Mouse (Mus musculus) forebrain, postnatal 0 days (tissue): ENCODE results near the gene Csmd2. TPM values are rescaled to one million over a fixed set of nuclear protein-coding genes. Genes with fewer than 3 reads are reported as not detected.

Experiments
- ATAC-seq: fragments of 200-750 bp; cut with Nextera tagmentation; 2 replicates; pipeline ENCODE4 v1.8.0; 2017; ENCODE audit warnings: mild to moderate bottlenecking, moderate library complexity
- DNase-seq: peaks from one replicate; pipeline ENCODE4 v3.0.0-alpha.2; 2015
- H3K27ac ChIP-seq: fragments of 300-500 bp; sonication (generic); 2 replicates; pipeline ENCODE4 v1.5.1; 2014; ENCODE audit warnings: low read depth, mild to moderate bottlenecking, antibody characterized with exemption, low read length, moderate library complexity, mixed read lengths
- H3K27me3 ChIP-seq: fragments of 300-500 bp; sonication (generic); 2 replicates; pipeline ENCODE4 v1.6.1; 2014; ENCODE audit warnings: mild to moderate bottlenecking, low read length, mixed read lengths; ENCODE audit not compliant: insufficient read depth
- H3K36me3 ChIP-seq: fragments of 300-500 bp; sonication (generic); 2 replicates; pipeline ENCODE4 v1.6.1; 2014; ENCODE audit warnings: mild to moderate bottlenecking, moderate library complexity; ENCODE audit not compliant: insufficient read depth
- H3K4me1 ChIP-seq: fragments of 300-500 bp; sonication (generic); 2 replicates; pipeline ENCODE4 v1.6.1; 2014; ENCODE audit warnings: antibody characterized with exemption; ENCODE audit not compliant: insufficient read depth
- H3K4me2 ChIP-seq: fragments of 300-500 bp; sonication (generic); 2 replicates; pipeline ENCODE4 v1.6.1; 2014; ENCODE audit warnings: low read depth, mild to moderate bottlenecking, moderate library complexity
- H3K4me3 ChIP-seq: fragments of 300-500 bp; sonication (generic); 2 replicates; pipeline ENCODE4 v1.5.1; 2014; ENCODE audit warnings: low read depth, low read length, mixed read lengths
- H3K9ac ChIP-seq: fragments of 300-500 bp; sonication (generic); 2 replicates; pipeline ENCODE4 v1.6.1; 2014; ENCODE audit warnings: mild to moderate bottlenecking
- H3K9me3 ChIP-seq: fragments of 300-500 bp; sonication (generic); 2 replicates; pipeline ENCODE4 v1.6.1; 2016; ENCODE audit warnings: low read length
- CTCF ChIP-seq: sonication (generic); IDR thresholded peaks from 2 replicates; pipeline ENCODE4 v1.5.1; 2016; ENCODE audit warnings: antibody characterized with exemption, control low read depth, low read depth
- WGBS: fragments of 180-500 bp; shearing (Covaris S2); extraction: QIAGEN DNeasy Blood & Tissue Kit; methylation state at CpG from one replicate; pipeline ENCODE4 v1.1.7; 2014; 5-methylcytosine and 5-hydroxymethylcytosine counted together
- polyA plus RNA-seq: library from polyadenylated mRNA; unstranded; fragments of >200 nt; fragmentation: Nextera tagmentation; extraction: Ambion mirVana; gene quantifications from 2 replicates; pipeline ENCODE4 v1.2.1, GENCODE M21; 2015
- total RNA-seq: library from RNA; depleted of rRNA; stranded (reverse); fragments of >200 nt; gene quantifications from 2 replicates; pipeline ENCODE4 v1.2.3, GENCODE M21; 2014; rRNA removed

Csmd2 gene
- total and polyA plus RNA-seq, 2 experiments from 2014 or later, result 5.5 to 35.8 TPM

GRCm38 (mm10) chr4:128615761-128616160 lies 628.1 kb downstream of the Csmd2 start:
- Histone ChIP-seq H3K36me3 (no peaks in the 10 kb centered on the region), H3K9me3 (no peaks in the 10 kb centered on the region), H3K4me2 (no peak overlapping the region), H3K4me1 (no peaks in the 10 kb centered on the region), H3K4me3 (no peak overlapping the region), H3K27ac (no peak overlapping the region), H3K27me3 (no peaks in the 10 kb centered on the region), H3K9ac (no peak overlapping the region)
- WGBS, result 92% methylated on average over 14 of the region's 14 CpGs
- ATAC-seq (no peak), DNase-seq (no peak)
- TF ChIP-seq CTCF, result no peak

Other genes starting within 250 kb of the Csmd2 start
- gene CK137956, start 16.9 kb upstream of the Csmd2 start, total RNA-seq, result 1.5 and 1.9 TPM in 2 replicates
- gene CK137956, start 16.9 kb upstream of the Csmd2 start, polyA plus RNA-seq, result 1.9 TPM in 2 replicates